Mouse (Mus musculus) limb, embryonic 13.5 days (tissue): Measurements from ENCODE around the gene Bco2. TPM values are rescaled to one million over a fixed set of nuclear protein-coding genes. Genes with fewer than 3 reads are reported as not detected.

ENCODE experiments used
- polyA plus RNA-seq: library from polyadenylated mRNA; unstranded; fragments of >200 nt; fragmentation: Nextera tagmentation; extraction: Ambion mirVana; gene quantifications from 2 replicates; pipeline ENCODE4 v1.2.1, GENCODE M21; 2015

Gene Bco2
- polyA plus RNA-seq, 1 experiment from 2014 or later, result 0.15 TPM

Other genes starting within 250 kb of the Bco2 start
- 251 and 308 TPM in 2 replicates for gene Rpl10-ps3, start 210.2 kb downstream of the Bco2 start, polyA plus RNA-seq
- gene Plet1, start 60.7 kb downstream of the Bco2 start, polyA plus RNA-seq, result 0.18 and 0.19 TPM in 2 replicates
- gene Pts, start 26.5 kb downstream of the Bco2 start, polyA plus RNA-seq, result 71.2 and 84.3 TPM in 2 replicates
- 2.6 and 2.7 TPM in 2 replicates for gene Il18, start 354 bp downstream of the Bco2 start, polyA plus RNA-seq
- not detected in 2 replicates for gene Tex12, start 6.1 kb upstream of the Bco2 start, polyA plus RNA-seq
- 257 and 259 TPM in 2 replicates for gene Sdhd, start 48.6 kb upstream of the Bco2 start, polyA plus RNA-seq
- gene Timm8b, start 48.7 kb upstream of the Bco2 start, polyA plus RNA-seq, result 242 and 267 TPM in 2 replicates
- gene Pih1d2, start 62.1 kb upstream of the Bco2 start, polyA plus RNA-seq, result 3.7 and 3.8 TPM in 2 replicates
- 24.5 and 26.9 TPM in 2 replicates for gene Nkapd1, start 62.3 kb upstream of the Bco2 start, polyA plus RNA-seq
- 41.4 and 45.4 TPM in 2 replicates for gene Dlat, start 104.6 kb upstream of the Bco2 start, polyA plus RNA-seq
- 18.6 and 23.6 TPM in 2 replicates for gene Dixdc1, start 184.3 kb upstream of the Bco2 start, polyA plus RNA-seq
- gene 2310030G06Rik, start 191.4 kb upstream of the Bco2 start, polyA plus RNA-seq, result 3.8 and 4.7 TPM in 2 replicates
- gene Cryab, start 196.1 kb upstream of the Bco2 start, polyA plus RNA-seq, result 71.2 and 74.0 TPM in 2 replicates
- gene Hspb2, start 197.2 kb upstream of the Bco2 start, polyA plus RNA-seq, result 37.8 and 39.3 TPM in 2 replicates
- 11.0 and 11.3 TPM in 2 replicates for gene Fdxacb1, start 213.1 kb upstream of the Bco2 start, polyA plus RNA-seq
- gene Alg9, start 219.8 kb upstream of the Bco2 start, polyA plus RNA-seq, result 34.1 and 37.3 TPM in 2 replicates
- gene 1110032A03Rik, start 220.3 kb upstream of the Bco2 start, polyA plus RNA-seq, result 31.3 and 36.2 TPM in 2 replicates